Comparison of ENCODE assay signal across 8 mouse cellular contexts in genomic region chr13:24481615-24482295, GRCm38 (mm10).
DNase-seq lines count a peak whose midpoint lies in the region; ATAC-seq lines count a peak whose summit lies in the region.

No protein-coding gene starts in this region.

- no peaks in the 10 kb centered on the region for H3K36me3 ChIP-seq in forebrain, embryonic 13.5 days (ENCODE audit: poor library complexity, severe bottlenecking)
- H3K36me3 ChIP-seq in hindbrain, embryonic 12.5 days = no peaks in the 10 kb centered on the region

- H3K9me3 ChIP-seq in forebrain, embryonic 13.5 days (replicated peaks) = no peaks in the 10 kb centered on the region
- no peaks in the 10 kb centered on the region for H3K9me3 ChIP-seq in hindbrain, embryonic 12.5 days (replicated peaks)

- no peak overlapping the region for H3K27ac ChIP-seq in forebrain, embryonic 13.5 days
- no peak overlapping the region for H3K27ac ChIP-seq in hindbrain, embryonic 12.5 days

- no peaks in the 10 kb centered on the region for H3K4me1 ChIP-seq in forebrain, embryonic 13.5 days
- peaks cover 3% of the 10 kb centered on the region; the same call in 1 of the 2 replicates for H3K4me1 ChIP-seq in hindbrain, embryonic 12.5 days

- peak; percentile 53; the same call in 1 of the 2 replicates for ATAC-seq in cerebellum, adult (ENCODE audit: insufficient number of reproducible peaks, low FRiP score, low TSS enrichment)
- ATAC-seq in forebrain, embryonic 13.5 days = peak; percentile 95
- peak; percentile 80; the same call in 1 of the 2 replicates for ATAC-seq in hindbrain, embryonic 12.5 days (ENCODE audit: low FRiP score)
- ATAC-seq in megakaryocyte, adult 5-6 weeks (ENCODE audit: poor library complexity, severe bottlenecking) = peak; percentile 76

- no peak overlapping the region for H3K4me2 ChIP-seq in forebrain, embryonic 13.5 days
- no peak overlapping the region for H3K4me2 ChIP-seq in hindbrain, embryonic 12.5 days (replicated peaks)

- H3K4me3 ChIP-seq in forebrain, embryonic 13.5 days = no peak overlapping the region
- H3K4me3 ChIP-seq in hindbrain, embryonic 12.5 days = no peak overlapping the region

- 65% methylated on average over 10 of the region's 10 CpGs for WGBS in forebrain, embryonic 13.5 days
- WGBS in hindbrain, embryonic 12.5 days = 69% methylated on average over 10 of the region's 10 CpGs

- H3K27me3 ChIP-seq in forebrain, embryonic 13.5 days = no peaks in the 10 kb centered on the region
- no peaks in the 10 kb centered on the region for H3K27me3 ChIP-seq in hindbrain, embryonic 12.5 days

- DNase-seq in cerebellum, adult 11-12 months = no peak
- peak; percentile 40 for DNase-seq in c-Kit-positive CD71-positive TER-119-negative erythroid progenitor cells, embryonic 14.5 days (ENCODE audit: low read depth)
- DNase-seq in layer of hippocampus, postnatal 10 days (ENCODE audit: low spot score in 2 of 2) = peak; percentile 59 to 73
- DNase-seq in right cerebral cortex, postnatal 36 days (ENCODE audit: low spot score in 2 of 2) = peak; percentile 30 to 66

- H3K9ac ChIP-seq in forebrain, embryonic 13.5 days = no peak overlapping the region
- H3K9ac ChIP-seq in hindbrain, embryonic 12.5 days = no peak overlapping the region
